Mouse (Mus musculus) kidney, adult 9 months (tissue): ENCODE measurements around the gene Hist1h2bf.
"Not testable (repeated sequence)": the region's sequence is repeated elsewhere in the genome, so short reads cannot be mapped to it uniquely, and the experiment has no call there.

Experiments used
- DNase-seq: peaks from one replicate; pipeline ENCODE4 v3.0.0; 2022

Hist1h2bf gene

DNA sequence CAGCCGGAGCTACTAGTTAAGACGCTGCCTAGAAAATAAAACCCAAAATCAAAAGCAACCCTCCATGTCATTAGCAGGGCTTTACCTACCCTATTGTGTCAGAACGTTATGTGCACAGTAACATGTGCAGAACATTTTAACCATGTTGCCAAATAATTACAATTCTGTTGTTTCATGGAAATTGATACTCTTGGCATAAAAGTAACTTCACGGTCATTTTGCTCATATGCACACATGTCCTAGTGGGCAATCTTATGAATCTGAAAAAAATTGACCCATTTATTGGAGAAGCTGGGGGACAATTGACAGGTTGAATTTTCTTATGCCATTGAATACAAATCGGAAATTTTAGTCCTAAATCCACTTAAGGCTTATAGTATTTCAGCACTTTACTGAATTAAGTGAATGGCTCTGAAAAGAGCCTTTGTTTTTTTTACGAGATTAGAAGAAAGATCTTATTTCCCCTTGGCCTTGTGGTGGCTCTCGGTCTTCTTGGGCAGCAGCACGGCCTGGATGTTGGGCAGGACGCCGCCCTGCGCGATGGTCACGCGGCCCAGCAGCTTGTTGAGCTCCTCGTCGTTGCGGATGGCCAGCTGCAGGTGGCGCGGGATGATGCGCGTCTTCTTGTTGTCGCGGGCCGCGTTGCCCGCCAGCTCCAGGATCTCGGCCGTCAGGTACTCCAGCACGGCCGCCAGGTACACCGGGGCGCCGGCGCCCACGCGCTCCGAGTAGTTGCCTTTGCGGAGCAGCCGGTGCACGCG, 3.6 kb downstream of the Hist1h2bf start:
- DNase-seq, result not testable (repeated sequence)

DNA sequence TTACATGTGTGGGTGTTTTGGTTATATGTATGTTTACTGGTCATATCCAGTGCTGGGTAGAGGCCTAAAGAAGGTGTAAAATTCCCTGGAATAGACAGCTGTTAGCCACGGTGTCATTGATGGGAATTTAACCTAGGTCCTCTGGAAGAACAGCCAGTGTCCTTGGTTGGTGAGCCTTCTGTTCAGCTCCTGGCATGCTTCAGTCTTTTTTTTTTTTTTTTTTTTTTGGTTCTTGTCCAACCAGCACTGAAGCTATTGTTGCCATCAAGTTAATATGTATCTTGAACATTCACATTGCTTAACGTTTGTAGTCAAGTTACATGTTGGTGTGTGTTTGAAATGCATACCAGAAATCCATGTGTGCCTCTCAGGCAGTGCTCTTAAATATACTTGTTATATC, 9.5 kb downstream of the Hist1h2bf start:
- DNase-seq, result no peak

DNA sequence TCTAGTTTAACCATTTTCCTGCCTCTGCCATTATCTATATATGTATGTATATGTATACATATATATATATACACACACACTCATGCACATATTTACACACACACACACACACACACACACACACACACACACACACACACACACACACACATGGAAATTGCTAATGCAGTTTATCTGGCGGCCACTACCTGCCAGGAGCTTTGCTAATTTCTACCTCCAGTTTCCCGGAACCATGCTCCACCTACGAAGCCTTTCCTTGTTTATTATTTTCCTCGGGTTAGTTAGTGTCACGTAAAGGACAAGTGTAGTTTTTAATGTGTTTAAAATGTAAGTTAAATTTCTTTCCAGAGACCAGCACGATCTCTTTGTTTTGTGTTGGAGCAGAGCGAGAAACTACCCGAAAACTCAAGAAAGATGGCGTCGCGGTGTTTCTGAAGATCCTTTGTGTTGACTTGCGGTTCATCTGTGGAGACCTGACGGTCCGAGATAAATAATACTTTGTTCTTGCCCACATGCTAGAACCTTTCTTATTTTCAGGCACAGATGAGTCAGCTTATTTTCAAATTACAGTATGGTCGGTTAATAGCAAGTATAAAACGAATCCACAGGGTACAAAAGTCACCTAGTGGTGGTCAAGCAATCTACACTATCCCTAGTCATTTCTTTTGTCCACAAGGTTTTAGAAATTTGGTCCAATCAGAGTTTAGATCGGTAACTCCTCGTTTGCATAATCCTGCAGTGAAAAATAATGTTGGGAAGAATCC, 11.1 kb downstream of the Hist1h2bf start:
- no peak for DNase-seq

DNA sequence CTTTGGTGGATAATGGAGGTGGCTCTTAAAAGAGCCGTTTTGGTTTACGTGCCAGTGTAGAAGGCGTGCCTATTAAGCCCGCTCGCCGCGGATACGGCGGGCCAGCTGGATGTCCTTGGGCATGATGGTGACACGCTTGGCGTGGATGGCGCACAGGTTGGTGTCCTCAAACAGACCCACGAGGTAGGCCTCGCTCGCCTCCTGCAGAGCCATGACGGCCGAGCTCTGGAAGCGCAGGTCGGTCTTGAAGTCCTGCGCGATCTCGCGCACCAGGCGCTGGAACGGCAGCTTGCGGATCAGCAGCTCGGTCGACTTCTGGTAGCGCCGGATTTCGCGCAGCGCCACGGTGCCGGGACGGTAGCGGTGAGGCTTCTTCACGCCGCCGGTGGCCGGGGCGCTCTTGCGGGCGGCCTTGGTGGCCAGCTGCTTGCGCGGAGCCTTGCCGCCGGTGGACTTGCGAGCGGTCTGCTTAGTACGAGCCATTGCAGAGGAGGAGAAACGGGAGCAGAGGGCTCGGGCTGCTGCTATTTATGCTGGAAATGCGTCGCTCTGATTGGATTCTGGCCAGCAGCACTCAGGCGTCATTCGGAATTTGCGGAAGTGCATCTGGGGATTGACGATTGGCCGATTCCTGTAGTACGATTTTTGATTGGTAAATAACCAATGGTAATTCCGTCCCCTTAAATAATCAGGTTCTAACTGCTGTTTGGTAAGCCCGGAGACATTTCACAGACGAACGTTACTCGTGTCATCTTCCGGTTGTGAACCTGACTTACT, 11.9 kb downstream of the Hist1h2bf start, which contains the start of gene Hist1h3e:
Gene Hist1h3e (minus strand): TSS at position 487 of the 777 bp plus-strand sequence.
- DNase-seq, result peak; percentile 92

DNA sequence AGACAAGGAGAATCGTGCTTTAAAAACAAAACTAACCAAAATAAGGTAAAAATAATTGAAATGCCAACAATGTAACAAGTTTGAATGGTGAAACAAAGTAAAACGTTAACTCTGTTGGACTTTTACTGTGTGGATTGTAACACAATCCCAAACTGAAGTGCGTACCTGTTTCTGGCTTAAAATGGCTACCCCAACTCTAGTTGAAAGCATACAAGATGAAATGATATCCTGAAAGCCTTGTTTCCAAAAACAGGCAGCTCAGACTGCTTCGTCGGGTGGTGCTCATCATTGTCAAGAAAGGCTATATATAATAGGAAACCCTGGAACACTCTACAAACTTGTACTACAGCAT, 12.5 kb downstream of the Hist1h2bf start:
- not testable (repeated sequence) for DNase-seq

DNA sequence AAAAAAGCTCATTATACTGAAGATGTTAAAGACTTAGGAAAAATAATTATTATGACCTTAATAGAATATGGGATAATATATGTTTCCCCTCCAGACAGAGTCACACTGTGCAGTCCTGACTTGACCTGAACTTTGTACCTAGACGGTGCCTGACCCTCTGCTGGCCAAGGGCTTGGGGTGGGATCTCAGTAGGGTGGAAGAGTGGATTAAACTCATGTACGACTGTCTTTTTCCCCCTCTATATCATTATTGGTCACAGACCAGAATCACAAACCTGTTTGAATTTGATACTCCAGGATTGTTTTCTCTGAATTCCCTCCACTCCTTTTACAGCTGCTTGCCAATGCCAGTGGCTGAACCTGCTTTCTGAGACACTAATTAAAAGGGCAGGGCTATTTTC, 13.3 kb downstream of the Hist1h2bf start:
- DNase-seq, result not testable (repeated sequence)

DNA sequence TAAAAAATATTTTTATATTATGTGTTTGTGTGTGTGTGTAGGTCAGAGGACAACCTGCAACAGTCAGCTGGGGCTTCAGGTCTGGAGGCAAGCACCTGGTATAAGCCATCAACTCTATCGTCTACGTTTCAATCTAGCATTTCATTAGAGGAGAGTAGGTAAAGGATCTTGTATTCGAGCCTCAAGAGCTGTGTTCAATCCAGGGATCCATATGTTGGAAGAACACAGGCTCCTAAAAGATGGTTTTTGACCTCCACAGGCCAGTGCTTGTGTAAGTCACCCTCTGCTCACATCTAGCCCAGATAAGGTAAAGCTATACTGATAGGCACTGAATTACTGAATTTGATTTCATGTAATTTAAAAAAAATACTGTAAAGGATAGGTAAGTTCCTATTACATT, 17.1 kb downstream of the Hist1h2bf start:
- DNase-seq, result no peak

DNA sequence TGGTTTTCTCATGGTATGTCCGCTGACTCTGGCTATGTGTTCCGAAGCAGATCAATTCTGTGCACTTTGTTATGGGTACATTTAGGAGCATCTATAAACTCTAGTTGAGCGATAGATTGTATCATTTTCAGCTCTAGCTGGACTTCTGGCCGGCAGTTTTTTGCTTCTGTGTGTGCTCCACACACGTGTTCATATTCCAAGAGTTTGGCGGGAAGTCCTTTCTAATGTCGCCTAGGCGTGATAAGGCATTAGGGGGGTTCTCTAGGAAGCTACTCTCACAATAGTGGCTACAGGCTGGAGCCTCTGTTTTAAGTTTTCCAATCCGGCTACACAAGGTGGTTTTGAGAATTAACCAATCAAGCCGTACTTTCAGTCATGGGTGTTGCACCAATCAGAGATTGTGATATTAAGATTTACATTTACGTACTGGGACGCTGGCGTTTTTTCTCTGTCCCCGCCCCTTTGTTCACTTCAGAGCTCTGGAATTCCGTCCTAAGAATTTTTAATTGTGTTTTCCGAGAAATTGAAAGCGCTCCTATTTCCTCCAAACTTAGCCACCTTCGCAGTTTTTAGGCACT, 18.1 kb downstream of the Hist1h2bf start:
- peak; percentile 79 for DNase-seq

DNA sequence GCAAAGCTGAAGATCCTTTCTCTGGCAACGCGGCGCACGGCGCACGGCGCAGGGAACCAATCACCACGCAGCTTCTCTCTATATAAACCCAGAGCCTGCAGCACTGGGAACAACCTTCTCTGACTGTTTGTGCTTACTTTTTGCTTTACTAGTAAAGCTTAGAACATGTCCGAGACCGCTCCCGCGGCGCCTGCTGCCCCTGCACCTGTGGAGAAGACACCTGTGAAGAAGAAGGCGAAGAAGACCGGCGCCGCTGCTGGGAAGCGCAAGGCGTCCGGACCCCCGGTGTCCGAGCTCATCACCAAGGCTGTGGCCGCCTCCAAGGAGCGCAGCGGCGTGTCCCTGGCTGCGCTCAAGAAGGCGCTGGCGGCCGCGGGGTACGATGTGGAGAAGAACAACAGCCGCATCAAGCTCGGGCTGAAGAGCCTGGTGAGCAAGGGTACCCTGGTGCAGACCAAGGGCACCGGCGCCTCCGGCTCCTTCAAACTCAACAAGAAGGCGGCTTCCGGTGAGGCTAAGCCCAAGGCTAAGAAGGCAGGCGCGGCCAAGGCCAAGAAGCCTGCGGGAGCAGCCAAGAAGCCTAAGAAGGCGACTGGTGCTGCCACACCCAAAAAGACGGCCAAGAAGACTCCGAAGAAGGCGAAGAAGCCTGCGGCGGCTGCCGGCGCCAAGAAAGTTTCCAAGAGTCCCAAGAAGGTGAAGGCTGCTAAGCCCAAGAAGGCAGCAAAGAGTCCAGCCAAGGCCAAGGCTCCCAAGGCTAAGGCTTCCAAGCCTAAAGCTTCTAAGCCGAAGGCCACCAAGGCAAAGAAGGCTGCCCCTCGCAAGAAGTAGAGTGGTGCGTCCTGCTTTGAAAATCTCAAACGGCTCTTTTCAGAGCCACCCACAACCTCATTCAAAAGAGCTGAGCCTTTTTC, 18.8 kb downstream of the Hist1h2bf start:
- DNase-seq, result no peak

DNA sequence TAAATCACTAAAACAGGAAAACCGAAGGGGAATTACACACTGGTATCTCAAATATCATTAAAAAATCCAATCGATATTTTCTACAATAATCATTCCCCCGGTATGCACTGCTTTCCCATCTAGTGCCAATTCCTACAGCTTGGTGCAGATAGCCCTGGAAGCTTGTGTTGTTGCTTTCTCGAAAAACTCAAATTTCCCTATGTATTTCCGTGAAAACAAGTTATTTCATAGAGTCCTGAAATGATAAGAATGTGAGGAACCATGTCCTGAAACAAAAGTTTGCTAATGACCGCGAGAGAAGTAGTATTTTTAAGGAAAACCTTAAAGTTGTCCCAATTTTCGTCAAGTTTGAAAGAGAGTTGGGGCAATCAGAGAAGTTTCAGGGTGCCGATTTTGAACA, 19.6 kb downstream of the Hist1h2bf start:
- no peak for DNase-seq

DNA sequence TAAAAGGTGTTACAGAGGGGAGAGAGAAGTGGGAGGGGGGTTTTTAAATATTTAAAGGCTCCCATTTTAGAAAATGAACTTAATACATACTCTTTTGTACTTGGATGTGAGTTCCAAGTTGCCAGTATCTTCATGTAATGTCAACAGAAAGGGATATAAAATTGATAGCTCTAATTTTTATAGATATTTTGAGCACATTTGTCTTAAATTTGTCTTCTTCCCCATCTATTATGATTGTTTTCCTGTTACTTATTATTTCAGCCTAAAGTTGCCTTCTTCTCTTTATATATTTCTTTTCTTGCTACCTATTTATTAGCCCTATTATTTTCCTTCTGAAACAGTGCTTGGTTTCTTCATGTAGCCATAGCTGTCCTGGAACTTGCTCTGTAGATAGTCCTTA, 21.0 kb downstream of the Hist1h2bf start, which contains the start of gene Hist1h1d:
Gene Hist1h1d (plus strand): TSS at position 301 of the 400 bp plus-strand sequence.
- DNase-seq, result no peak

DNA sequence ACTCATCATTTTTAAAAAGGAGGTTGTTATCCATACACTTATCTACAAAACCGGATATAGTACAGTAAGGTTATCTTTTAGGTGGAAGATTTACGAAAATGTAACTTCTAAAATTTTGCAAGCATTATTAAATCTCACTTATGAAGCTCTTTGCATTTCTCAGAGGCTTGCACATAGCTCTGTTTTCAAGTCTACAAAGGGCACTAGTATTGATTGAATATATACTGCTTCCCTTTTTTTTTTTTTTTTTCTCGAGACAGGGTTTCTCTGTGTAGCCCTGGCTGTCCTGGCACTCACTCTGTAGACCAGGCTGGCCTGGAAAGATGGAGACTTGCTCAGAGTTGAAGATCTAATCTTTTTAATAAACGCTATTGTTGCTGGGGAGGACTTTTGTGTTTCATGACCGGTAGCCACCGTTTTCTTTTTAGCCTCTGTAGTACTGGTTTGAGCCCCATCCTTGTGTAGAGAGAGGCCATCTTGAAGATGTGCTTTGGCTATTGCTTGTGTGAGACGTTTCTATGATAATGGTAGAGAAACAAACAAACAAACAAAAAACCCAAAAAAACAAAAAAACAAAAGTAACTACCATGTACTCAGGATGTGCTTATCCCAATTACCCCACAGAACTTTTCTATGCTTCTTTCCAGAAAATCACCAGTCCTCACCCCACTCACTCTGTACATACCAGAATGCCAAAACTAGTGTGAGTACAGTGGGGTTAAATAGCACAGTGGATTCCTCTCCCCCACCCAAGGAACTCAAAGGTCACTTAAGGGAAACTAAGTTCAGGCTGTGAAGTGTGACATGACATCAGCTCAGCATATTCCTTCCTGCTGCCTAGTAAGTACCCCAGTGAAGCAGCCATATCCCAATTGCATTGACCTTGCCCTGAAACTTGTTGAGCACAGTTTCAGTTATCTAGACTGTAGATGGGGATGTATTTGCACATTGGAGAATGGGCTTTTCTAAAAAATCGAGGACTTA, 21.8 kb downstream of the Hist1h2bf start:
- DNase-seq, result no peak

DNA sequence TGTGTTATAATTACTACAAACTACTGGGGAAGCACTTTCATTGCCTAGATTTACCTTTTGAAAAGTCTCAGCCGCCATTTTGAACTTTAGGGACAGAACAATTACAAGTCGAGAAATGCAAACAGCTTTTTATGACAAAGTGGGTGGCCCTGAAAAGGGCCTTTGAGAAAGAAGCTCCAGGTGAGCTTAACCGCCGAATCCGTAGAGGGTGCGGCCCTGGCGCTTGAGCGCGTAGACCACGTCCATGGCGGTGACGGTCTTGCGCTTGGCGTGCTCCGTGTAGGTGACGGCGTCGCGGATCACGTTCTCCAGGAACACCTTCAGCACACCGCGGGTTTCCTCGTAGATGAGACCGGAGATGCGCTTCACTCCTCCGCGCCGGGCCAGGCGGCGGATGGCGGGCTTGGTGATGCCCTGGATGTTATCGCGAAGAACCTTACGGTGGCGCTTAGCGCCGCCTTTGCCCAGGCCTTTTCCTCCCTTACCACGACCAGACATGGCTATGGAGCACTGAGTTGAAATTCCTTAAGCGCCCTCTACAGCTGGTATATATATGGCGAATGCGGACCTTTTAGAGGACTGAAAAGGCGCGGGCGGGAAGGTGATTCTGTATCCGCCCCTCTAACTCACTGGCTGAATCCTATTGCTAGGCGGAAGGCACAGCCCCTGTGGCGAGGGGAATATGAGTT, 22.7 kb downstream of the Hist1h2bf start, which contains the start of gene Hist1h4f:
Gene Hist1h4f (minus strand): TSS at position 503 of the 689 bp plus-strand sequence.
- DNase-seq, result peak; percentile 80

DNA sequence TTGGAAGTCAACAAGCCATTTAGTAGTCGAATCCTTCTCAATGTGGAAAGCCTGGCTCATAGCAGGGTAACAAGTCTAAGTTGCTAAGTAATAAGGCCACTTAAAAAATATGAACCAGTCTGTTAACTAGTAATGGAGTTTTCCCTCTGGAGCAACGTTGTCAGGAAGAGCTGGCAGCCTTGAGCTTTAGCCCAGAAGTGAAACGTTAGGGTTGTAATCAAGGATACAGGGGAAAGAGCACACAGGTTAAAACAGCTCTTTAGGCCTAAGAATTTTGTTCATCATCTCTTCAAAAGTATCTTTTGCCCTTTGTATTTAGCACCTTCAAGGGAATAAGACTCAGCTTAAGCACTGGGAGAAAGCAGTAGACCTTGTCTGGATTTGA, 23.2 kb downstream of the Hist1h2bf start:
- no peak for DNase-seq

DNA sequence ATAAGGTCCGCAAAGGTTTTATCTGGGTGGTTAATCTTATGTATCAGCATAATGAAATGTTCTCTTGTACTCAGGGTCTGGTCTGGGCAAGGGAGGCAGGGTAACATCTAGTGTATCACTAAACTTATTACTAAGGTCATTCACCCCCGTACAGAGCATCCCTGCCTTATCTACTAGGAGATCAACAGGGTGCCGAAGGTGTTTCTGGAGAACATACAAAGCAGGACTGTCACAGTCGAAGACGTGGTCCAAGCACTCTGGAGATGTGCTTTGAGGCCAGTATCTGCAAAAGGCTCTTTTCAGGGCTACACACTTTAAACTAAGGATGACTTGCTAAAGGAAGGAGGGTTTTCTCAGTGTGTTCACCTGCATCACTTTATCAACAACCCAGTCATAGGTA, 27.3 kb downstream of the Hist1h2bf start:
- no peak for DNase-seq

DNA sequence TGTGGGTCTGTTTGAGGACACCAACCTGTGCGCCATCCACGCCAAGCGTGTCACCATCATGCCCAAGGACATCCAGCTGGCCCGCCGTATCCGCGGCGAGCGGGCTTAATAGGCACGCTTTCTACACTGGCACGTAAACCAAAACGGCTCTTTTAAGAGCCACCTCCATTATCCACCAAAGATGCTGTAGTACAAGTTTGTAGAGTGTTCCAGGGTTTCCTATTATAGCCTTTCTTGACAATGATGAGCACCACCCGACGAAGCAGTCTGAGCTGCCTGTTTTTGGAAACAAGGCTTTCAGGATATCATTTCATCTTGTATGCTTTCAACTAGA, 29.2 kb downstream of the Hist1h2bf start:
- not testable (repeated sequence) for DNase-seq

DNA sequence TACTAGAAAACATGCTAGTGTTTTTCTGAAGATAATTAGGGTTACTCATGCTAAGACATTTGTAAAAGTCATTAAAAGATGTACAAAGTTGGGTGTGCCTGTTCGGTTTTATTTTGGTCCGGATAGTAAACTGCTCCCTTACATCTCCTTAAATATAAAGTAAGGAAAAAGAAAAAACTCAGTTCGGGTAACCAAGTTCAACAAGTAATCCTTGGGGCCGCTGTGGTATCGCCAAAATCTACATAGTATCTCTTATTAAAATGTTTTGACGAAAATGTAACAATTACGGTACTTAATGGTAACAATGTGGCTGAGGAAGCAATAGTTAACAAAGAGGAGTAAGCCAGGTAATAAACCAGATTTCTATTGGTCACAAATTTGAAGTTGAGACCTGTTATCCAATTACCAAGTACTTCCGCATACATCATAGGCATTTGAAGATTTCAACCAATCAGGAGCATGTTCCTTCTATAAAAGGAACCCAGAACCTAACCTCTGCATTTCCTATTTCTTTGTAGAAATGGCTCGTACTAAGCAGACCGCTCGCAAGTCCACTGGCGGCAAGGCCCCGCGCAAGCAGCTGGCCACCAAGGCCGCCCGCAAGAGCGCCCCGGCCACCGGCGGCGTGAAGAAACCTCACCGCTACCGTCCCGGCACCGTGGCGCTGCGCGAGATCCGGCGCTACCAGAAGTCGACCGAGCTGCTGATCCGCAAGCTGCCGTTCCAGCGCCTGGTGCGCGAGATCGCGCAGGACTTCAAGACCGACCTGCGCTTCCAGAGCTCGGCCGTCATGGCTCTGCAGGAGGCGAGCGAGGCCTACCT, 29.8 kb downstream of the Hist1h2bf start, which contains the start of gene Hist1h3f:
Gene Hist1h3f (plus strand): TSS at position 88 of the 822 bp plus-strand sequence.
- peak; percentile 89 for DNase-seq

DNA sequence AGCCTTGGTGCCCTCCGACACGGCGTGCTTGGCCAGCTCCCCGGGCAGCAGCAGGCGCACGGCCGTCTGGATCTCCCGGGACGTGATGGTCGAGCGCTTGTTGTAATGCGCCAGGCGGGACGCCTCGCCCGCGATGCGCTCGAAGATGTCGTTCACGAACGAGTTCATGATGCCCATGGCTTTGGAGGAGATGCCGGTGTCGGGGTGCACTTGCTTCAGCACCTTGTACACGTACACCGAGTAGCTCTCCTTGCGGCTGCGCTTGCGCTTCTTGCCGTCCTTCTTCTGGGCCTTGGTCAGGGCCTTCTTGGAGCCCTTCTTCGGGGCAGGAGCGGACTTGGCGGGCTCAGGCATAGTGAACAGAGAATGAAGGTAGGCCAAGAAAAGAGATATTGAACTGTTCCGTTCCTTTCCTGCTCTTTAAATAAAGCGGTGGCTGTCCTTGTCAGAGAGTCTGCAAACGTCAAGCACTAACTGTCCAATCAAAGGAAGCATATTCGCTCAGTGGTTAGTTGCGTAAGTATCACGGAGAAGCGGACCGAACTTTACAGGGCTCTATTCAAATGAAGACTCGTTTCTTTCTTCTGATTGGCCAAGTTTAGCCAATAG, 30.9 kb downstream of the Hist1h2bf start, which contains the start of gene Hist1h2bh:
Gene Hist1h2bh (minus strand): TSS at position 394 of the 609 bp plus-strand sequence.
- peak; percentile 85 for DNase-seq
